Mouse (Mus musculus) T-helper 2 cell (primary cell): Measurements from ENCODE around the gene Acsbg1.
"Not testable (repeated sequence)": the region's sequence is repeated elsewhere in the genome, so short reads cannot be mapped to it uniquely, and the experiment has no call there.

ENCODE experiments used
- in situ Hi-C: fragments of 300-600 bp; cut with MboI, MseI; formaldehyde crosslinking; loops from one replicate; pipeline ENCODE4 v1.15.1; 2025; ENCODE audit warnings: high pct_unique_total_duplicates

Gene Acsbg1

GRCm38 (mm10) chr9:54661605-54662377, at the start of gene Acsbg1:
Acsbg1 (minus strand) TSS chr9:54661870.
- in situ Hi-C loops = no loop called here

GRCm38 (mm10) chr9:54708085-54708484, 46.4 kb upstream of the Acsbg1 start:
- in situ Hi-C loops = no loop called here

GRCm38 (mm10) chr9:54707288-54707999, 45.8 kb upstream of the Acsbg1 start:
- in situ Hi-C loops = no loop called here

- in situ Hi-C loops = no loop called here
Observed at GRCm38 (mm10) chr9:54705561-54705960, 43.9 kb upstream of the Acsbg1 start.

- in situ Hi-C loops = no loop called here
Observed at GRCm38 (mm10) chr9:54704361-54704760, 42.7 kb upstream of the Acsbg1 start.

- in situ Hi-C loops = no loop called here
Observed at GRCm38 (mm10) chr9:54702581-54702980, 40.9 kb upstream of the Acsbg1 start.

- in situ Hi-C loops = no loop called here
Observed at GRCm38 (mm10) chr9:54700746-54701145, 39.1 kb upstream of the Acsbg1 start.

- in situ Hi-C loops = no loop called here
Observed at GRCm38 (mm10) chr9:54700174-54700475, 38.5 kb upstream of the Acsbg1 start.

GRCm38 (mm10) chr9:54699345-54700173, 37.9 kb upstream of the Acsbg1 start:
- in situ Hi-C loops = no loop called here

GRCm38 (mm10) chr9:54699087-54699344, 37.3 kb upstream of the Acsbg1 start:
- in situ Hi-C loops = no loop called here

- in situ Hi-C loops = no loop called here
Observed at GRCm38 (mm10) chr9:54698318-54699086, 36.8 kb upstream of the Acsbg1 start, which contains the start of gene Dnaja4. Dnaja4 (plus strand) TSS chr9:54698873.

GRCm38 (mm10) chr9:54691241-54691805, 29.7 kb upstream of the Acsbg1 start:
- in situ Hi-C loops = not testable (repeated sequence)

- in situ Hi-C loops = not testable (repeated sequence)
Observed at GRCm38 (mm10) chr9:54690697-54691096, 29.0 kb upstream of the Acsbg1 start.

GRCm38 (mm10) chr9:54689446-54689845, 27.8 kb upstream of the Acsbg1 start:
- in situ Hi-C loops = no loop called here

GRCm38 (mm10) chr9:54687246-54688236, 25.9 kb upstream of the Acsbg1 start:
- in situ Hi-C loops = no loop called here

- in situ Hi-C loops = no loop called here
Observed at GRCm38 (mm10) chr9:54683814-54684605, 22.3 kb upstream of the Acsbg1 start.

GRCm38 (mm10) chr9:54682846-54683245, 21.2 kb upstream of the Acsbg1 start:
- in situ Hi-C loops = no loop called here

- in situ Hi-C loops = loop anchor here (5.0 kb wide), 1 partner anchor 49 kb away; no protein-coding TSS in a partner anchor
Observed at GRCm38 (mm10) chr9:54676531-54676986, 14.9 kb upstream of the Acsbg1 start.

- in situ Hi-C loops = no loop called here
Observed at GRCm38 (mm10) chr9:54673887-54674286, 12.2 kb upstream of the Acsbg1 start.
